In the genomic region with DNA sequence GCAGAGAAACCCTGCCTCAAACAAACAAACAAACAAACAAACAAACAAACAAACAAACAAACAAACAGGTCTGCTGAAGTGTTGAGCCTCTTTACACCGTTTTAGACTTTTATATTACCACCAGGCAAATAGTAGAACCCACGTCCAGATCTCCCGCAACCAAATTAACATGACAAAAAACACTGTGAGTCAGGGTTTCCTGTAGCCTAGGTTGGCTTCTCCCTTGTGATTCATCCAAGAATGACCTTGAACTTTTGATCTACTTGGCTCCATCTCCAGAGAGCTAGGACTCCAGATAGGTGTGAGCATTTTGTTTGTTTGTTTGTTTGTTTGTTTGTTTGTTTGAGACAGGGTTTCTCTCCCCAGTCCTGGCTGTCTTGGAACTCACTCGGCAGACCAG, we compare ENCODE assay signal across 26 mouse cellular contexts.
"Had no signal": no experiment of that assay in that cellular context is flagged by ENCODE, and none has a peak within 500 bp of the region (broad histone marks: within the 10 kb centered on the region; RNA-seq: fewer than 3 reads in every experiment).

No protein-coding gene starts in this region.

- H3K4me2 ChIP-seq: heart, embryonic 11.5 days; heart, embryonic 13.5 days; heart, embryonic 15.5 days; hindbrain, embryonic 13.5 days; hindbrain, embryonic 15.5 days; kidney, embryonic 15.5 days; limb, embryonic 13.5 days; limb, embryonic 15.5 days; liver, embryonic 12.5 days had no signal

- H3K4me1 ChIP-seq: hindbrain, embryonic 13.5 days; hindbrain, embryonic 15.5 days; kidney, embryonic 15.5 days; limb, embryonic 15.5 days; liver, embryonic 12.5 days had no signal

- ATAC-seq: hindbrain, postnatal 0 days; intestine, postnatal 0 days; liver, embryonic 12.5 days had no signal

- H3K9me3 ChIP-seq: heart, embryonic 13.5 days; heart, embryonic 15.5 days; hindbrain, embryonic 13.5 days; hindbrain, embryonic 15.5 days; kidney, embryonic 15.5 days; limb, embryonic 13.5 days; limb, embryonic 15.5 days; liver, embryonic 12.5 days had no signal

- H3K9ac ChIP-seq: heart, embryonic 13.5 days; heart, embryonic 15.5 days; hindbrain, embryonic 13.5 days; hindbrain, embryonic 15.5 days; kidney, embryonic 15.5 days; limb, embryonic 13.5 days; limb, embryonic 15.5 days; liver, embryonic 12.5 days; liver, embryonic 14.5 days had no signal

- H3K27me3 ChIP-seq: heart, embryonic 13.5 days; heart, embryonic 15.5 days; hindbrain, embryonic 13.5 days; hindbrain, embryonic 15.5 days; kidney, embryonic 15.5 days; limb, embryonic 13.5 days; limb, embryonic 15.5 days; liver, embryonic 12.5 days had no signal

- H3K4me3 ChIP-seq: gastrocnemius, adult 2 months; heart, adult 2 months; heart, embryonic 13.5 days; heart, embryonic 15.5 days; hindbrain, embryonic 13.5 days; hindbrain, embryonic 15.5 days; kidney, embryonic 15.5 days; limb, embryonic 13.5 days; limb, embryonic 15.5 days; liver, embryonic 12.5 days had no signal

- H3K36me3 ChIP-seq: heart, embryonic 13.5 days; heart, embryonic 15.5 days; hindbrain, embryonic 13.5 days; hindbrain, embryonic 15.5 days; kidney, embryonic 15.5 days; limb, embryonic 13.5 days; limb, embryonic 15.5 days; liver, embryonic 12.5 days had no signal

- DNase-seq: gastrocnemius, adult 2 months; gastrocnemius, postnatal 10 days; gastrocnemius, postnatal 36 days; heart, adult 2 months; heart, postnatal 14 days; heart, postnatal 36 days; kidney, adult 2 months; kidney, adult 9 months; kidney, postnatal 14 days; kidney, postnatal 36 days; layer of hippocampus, adult 9-11 months; layer of hippocampus, postnatal 36 days; left cerebral cortex, postnatal 4 days had no signal

- H3K27ac ChIP-seq: gastrocnemius, adult 2 months; heart, adult 2 months; heart, embryonic 13.5 days; heart, embryonic 15.5 days; hindbrain, embryonic 13.5 days; hindbrain, embryonic 15.5 days; hindbrain, postnatal 0 days; kidney, embryonic 15.5 days; kidney, postnatal 0 days; limb, embryonic 13.5 days; limb, embryonic 15.5 days; liver, embryonic 12.5 days; liver, embryonic 14.5 days had no signal
